Mouse (Mus musculus): ENCODE results near the gene Kcnj12.

Kcnj12 gene

DNA sequence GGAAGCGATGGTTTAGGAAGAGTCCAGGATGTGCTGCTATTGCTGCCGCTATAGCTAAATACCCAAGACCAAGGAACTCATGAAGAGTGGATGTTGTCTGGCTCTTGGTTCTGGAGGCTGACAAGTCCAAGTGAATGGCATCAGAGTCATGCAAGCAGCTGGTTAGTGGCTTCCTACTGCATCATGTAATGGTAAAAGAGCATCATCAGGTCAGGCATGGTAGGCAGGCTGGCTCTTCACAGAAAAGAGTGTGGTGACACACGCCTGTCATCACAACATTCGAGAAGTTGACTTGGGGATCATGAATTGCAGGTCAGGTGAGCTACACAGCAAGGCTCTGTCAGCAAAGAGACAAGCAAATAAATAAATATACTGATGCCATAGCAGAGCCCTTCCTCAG lies 89.1 kb downstream of the Kcnj12 start:
- no peak for DNase-seq

DNA sequence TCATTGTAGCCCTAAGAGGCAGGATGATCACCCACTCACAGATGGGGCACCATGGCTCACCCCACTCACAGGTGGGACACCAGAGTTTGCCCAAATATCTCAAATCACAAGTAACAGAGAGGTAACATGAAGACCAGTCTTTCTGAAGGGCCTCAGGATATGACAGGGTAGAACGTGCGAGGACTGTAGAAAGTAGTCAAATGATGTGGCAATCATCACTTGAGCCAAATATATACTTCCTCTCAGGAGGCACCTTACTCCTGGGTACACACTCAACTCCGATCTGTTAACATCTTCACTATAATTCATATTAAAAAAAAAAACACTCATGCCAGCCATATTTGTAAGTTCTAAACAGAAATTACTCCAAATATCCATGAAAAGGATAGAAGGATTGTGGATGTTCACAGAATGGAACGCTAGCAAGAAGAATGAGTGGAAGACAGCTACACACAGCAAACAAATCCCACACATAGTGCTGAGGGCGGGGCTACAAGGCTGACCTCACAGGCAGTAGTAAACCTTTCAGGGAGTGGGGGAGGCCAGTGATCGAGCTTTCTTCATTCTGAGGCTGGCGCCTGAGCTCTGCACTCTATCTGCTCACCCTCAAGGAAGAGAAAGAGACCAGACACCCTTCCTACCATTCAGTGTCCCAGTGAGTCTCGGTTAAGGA lies 90.1 kb downstream of the Kcnj12 start:
- DNase-seq = peak; percentile 61 to 65

DNA sequence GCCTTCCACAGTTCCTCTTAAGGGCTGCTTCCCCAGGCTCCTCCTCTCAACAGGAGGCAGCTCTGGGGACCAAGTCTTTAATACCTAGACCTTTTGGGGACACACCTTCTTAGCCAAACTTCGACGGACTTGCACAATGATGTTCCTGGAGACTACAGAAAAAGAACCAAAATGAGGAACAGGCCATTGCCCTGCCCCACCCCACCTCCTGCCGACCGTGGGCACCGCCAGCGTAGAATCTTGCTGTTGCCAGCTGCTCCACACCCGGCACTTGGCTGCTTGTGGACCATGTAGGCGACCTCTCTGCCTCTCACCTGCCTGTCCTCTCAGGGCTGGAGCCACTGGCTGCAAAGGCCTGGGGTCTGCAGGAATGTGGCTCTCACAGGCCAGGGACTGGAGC lies 93.9 kb downstream of the Kcnj12 start:
- peak; percentile 62 to 68 for DNase-seq

DNA sequence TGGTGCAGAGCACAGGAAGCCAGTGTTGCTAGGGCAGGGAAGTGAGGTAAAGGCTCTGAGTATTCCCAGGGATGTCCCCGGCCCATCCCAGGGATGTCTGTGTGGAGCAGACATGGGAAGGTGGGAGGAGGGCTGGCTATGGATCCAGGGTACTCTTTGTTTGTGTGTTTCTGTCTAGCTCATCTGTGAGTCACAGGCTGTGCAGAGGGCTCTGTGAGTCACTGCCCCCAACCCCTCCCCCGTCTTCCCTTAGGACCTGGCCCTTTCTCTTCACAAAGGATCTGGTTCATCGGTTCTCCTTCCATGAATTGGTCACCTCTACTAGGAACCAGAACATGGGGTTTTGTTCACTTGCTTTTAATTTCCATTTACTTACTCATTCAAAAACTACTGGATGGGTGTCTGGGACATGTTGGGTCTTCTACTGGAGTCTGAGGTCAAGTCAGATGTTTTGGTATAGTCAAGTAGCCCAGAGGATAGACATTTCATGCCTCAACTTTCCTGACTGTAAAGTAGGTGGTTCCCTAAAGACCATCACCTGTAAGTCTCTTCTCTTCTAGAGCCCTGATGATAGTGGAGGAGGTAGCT lies 97.7 kb downstream of the Kcnj12 start:
- no peak for DNase-seq
